Mouse (Mus musculus): Measurements from ENCODE around the gene Aff4.

- no peak for TF ChIP-seq CTCF (IDR thresholded peaks at IDR 0.05; ENCODE audit: low read depth)
- TF ChIP-seq EP300 (IDR thresholded peaks at IDR 0.05; ENCODE audit: low read depth): no peak
These were observed 102.4 kb downstream of the Aff4 start for GRCm38 (mm10) chr11:53453031-53453430.

Measured in liver, embryonic 14.5 days (tissue).